Mouse (Mus musculus) gastrocnemius, postnatal 36 days (tissue): ENCODE measurements around the gene Mut. TPM values are rescaled to one million over a fixed set of nuclear protein-coding genes. Genes with fewer than 3 reads are reported as not detected.
A peak's percentile ranks its signal among the peaks of the same experiment; 100 is the strongest.

ENCODE experiments used
- DNase-seq, 2 experiments: peaks; one replicate each; pipeline ENCODE4 v3.0.0; 2022
- intact Hi-C: fragments of 180-260 bp; cut with DNase I; formaldehyde crosslinking; loops from one replicate; pipeline ENCODE4 v1.15.1; 2025
- long read RNA-seq, 2 experiments: library from polyadenylated mRNA; stranded (forward); transcript quantifications; one replicate each; pipeline ENCODE4 v2.0.0; 2021
- total RNA-seq, 2 experiments: library from RNA; stranded (reverse); gene quantifications; 2 replicates each; pipeline ENCODE4 v1.2.3; 2021

Gene Mut
- 10 to 100 TPM; 59.3 to 76.9 TPM for total RNA-seq
- long read RNA-seq, experiment 1, transcript Mut-201 (13 exons, 3,674 nt), result major isoform, 19 of 84 reads
- long read RNA-seq, experiment 1, partial matches to known transcripts, result 3 of 84 reads
- long read RNA-seq, experiment 1, other reads (novel, unspliced or antisense), result 62 of 84 reads
- long read RNA-seq, experiment 2, transcript Mut-201 (13 exons, 3,674 nt), result major isoform, 27 of 85 reads
- long read RNA-seq, experiment 2, partial matches to known transcripts, result 6 of 85 reads
- long read RNA-seq, experiment 2, other reads (novel, unspliced or antisense), result 52 of 85 reads

DNA sequence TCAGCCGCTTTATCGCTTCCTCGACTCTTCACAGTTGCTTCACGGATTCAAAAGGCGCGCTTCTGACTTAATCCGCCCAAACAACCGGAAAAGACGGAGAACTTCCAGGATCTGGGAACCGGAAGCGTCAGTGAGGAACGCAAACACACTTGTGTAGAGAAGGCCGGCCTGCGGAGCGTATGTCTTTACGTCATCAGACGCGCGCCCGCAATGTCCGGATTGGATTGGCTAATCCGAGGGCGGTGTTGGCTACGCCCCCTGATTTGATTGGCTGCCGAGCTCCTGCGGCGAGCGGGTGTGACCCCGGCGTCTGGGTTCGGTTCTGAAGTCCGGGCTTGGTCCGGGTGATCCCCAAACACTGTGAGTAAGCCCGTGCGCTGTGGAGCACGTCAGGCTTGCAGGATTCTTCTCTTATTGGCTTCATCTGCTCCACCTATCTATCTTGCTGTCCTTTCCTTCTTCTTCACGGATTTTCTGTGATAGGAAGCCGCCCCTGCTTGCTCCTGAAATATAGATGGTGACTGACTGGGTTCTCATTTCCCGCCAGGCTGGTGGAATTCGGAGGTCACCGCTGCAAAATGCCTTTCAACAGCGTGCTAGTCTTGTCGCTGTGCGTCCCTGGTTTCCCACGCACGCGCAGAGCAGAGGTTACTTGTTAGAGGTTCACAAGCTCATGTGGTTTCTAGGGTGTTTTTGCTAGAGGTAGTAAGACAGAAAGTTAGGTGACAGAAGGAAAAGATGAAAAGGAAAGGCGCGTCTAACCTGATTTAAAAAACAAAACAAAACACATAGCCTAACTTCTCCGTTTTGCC lies at the start of gene Mut, which contains the start of gene Cenpq:
Mut (plus strand) TSS at position 266 of the 812 bp plus-strand sequence.
Cenpq (minus strand) TSS at position 628 of the 812 bp plus-strand sequence.
- intact Hi-C loops, result no loop called here
- DNase-seq, result peak; percentile 96 to 97

- intact Hi-C loops, result no loop called here
- no peak for DNase-seq
Measured at GRCm38 (mm10) chr17:40885155-40885554, 49.3 kb upstream of the Mut start.

- intact Hi-C loops, result no loop called here
- DNase-seq, result no peak
Measured at GRCm38 (mm10) chr17:40887849-40888536, 46.5 kb upstream of the Mut start.

- intact Hi-C loops, result loop anchor here (5.0 kb wide), 1 partner anchor 70 kb away; no protein-coding TSS in a partner anchor
- no peak for DNase-seq
Measured at GRCm38 (mm10) chr17:40896863-40897262, 37.6 kb upstream of the Mut start.

- intact Hi-C loops, result loop anchor here (5.0 kb wide), 1 partner anchor 73 kb away; no protein-coding TSS in a partner anchor
- no peak for DNase-seq
Measured at GRCm38 (mm10) chr17:40899783-40900363, 34.6 kb upstream of the Mut start.

DNA sequence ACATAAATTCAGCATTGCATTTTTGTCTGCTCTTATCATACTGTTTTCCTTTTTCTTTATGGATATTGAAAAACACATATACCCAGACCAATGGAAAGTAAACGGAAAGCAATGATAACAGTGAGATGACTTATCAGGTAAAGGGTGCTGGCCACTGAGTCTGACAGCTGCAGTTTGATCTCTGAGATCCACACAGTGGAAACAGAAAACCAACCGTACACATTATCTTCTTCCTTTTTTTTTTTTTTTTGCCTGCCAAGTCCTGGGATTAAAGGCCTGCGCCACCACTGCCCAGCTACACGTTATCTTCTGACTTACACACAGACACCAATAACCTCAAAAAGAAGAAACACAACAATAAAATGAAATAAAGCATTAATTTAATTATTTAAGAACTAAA lies 31.1 kb upstream of the Mut start:
- no peak for DNase-seq
- intact Hi-C loops, result no loop called here

DNA sequence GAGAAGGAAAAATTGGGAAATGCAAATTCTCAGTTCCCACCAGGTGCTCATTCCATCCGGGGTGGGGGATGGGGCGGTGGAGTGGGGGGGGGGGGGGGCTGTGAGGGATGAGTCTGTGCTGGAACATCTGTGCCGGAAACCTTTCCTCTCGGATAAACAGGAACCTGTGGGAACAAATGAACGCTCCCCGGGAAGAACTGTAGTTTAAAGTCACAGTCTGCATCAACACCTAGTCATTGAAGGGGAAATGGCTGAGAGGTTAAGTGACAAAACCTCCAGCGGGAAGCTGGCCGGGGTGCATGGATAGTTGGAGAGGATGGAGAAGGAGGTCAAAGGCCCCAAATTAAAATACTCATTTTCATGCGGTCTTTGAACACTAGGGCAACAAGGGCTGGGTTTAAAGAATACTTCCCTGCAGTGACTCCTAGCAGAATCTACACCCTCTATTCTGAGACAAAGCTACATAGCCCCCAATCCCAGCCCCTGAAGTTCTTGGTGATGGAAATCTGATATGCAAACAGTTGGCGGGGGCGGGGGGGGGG lies 30.4 kb upstream of the Mut start:
- intact Hi-C loops, result no loop called here
- no peak for DNase-seq

DNA sequence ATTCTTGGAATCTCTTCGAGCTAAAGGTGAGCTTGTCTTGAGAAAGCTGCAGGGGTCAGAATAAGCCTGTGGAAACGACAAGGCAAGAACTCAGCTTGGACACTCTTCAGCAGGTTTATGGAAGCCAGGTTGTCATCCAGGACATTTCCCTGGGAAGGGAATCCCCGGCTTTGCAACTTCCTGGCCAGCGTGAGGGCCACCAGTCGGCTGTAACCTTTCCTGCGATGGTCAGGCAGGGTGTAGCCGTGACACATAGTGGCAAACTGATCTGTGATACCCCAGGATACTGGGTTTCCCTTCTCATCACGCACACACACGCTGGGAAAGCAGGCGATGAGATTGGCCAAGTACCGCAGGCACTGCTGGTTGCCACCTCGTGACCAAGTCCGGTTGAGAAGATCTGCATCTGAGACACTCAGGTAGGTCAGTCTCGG lies 29.7 kb upstream of the Mut start:
- DNase-seq, result no peak
- intact Hi-C loops, result no loop called here

- no peak for DNase-seq
- intact Hi-C loops, result no loop called here
Measured at GRCm38 (mm10) chr17:40914250-40914649, 20.2 kb upstream of the Mut start, which contains the start of gene Glyatl3. Glyatl3 (minus strand) TSS chr17:40914350.

GRCm38 (mm10) chr17:40915499-40915898 lies 19.0 kb upstream of the Mut start:
- DNase-seq, result no peak
- intact Hi-C loops, result no loop called here

- intact Hi-C loops, result no loop called here
- DNase-seq, result no peak
Measured at GRCm38 (mm10) chr17:40933985-40934384, 500 bp upstream of the Mut start.

GRCm38 (mm10) chr17:40948518-40948917 lies 14.0 kb downstream of the Mut start:
- DNase-seq, result no peak
- intact Hi-C loops, result no loop called here

DNA sequence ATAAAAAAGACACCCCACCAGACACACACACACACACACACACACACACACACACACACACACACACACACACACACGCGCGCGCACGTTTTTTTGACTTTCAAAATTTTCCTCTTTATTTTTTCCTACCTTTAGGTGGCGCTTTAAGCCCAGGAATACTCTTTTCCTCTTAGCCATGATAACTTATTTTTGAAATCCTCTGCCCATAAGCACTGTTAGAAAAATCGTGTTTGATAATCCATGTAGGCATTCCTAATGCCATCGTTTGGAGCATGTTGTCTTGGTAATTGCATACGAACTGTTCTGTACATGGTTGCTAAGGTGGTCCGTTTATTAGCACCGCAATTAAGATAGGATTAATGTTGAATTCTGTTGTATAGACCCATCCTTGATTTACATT lies 43.4 kb downstream of the Mut start:
- DNase-seq, result no peak
- intact Hi-C loops, result loop anchor here (10.0 kb wide), 1 partner anchor 1627 kb away; no protein-coding TSS in a partner anchor

- intact Hi-C loops, result no loop called here
- DNase-seq, result no peak
Measured at GRCm38 (mm10) chr17:40992102-40992501, 57.6 kb downstream of the Mut start.

Other genes with a start within 250 kb of the Mut start
- gene Esp1, start 207.6 kb upstream of the Mut start, total RNA-seq, result not detected
- not detected for gene Crisp2, start 127.7 kb upstream of the Mut start, total RNA-seq
- not detected for gene Rhag, start 123.6 kb upstream of the Mut start, total RNA-seq
- gene 9130008F23Rik, start 54.1 kb upstream of the Mut start, total RNA-seq, result under 1 TPM in 1 of 2 experiments, not detected in 1; 0.23 TPM
- gene Glyatl3, start 20.3 kb upstream of the Mut start, total RNA-seq, result not detected
- 1 to 10 TPM; 2.7 to 4.1 TPM for gene Cenpq, start 362 bp downstream of the Mut start, total RNA-seq